Mouse (Mus musculus) inflammation-experienced regulatory T-cells, adult 6 months (primary cell): ENCODE measurements at regions not wholly inside any gene's neighbourhood (a gene's known extent, or its start where the extent isn't known, plus 50 kb on each side); places are given as distances from the start of the nearest gene placed in this dataset.

Source experiments
- ATAC-seq: one replicate; pipeline ENCODE4 v1.8.0; 2017

DNA sequence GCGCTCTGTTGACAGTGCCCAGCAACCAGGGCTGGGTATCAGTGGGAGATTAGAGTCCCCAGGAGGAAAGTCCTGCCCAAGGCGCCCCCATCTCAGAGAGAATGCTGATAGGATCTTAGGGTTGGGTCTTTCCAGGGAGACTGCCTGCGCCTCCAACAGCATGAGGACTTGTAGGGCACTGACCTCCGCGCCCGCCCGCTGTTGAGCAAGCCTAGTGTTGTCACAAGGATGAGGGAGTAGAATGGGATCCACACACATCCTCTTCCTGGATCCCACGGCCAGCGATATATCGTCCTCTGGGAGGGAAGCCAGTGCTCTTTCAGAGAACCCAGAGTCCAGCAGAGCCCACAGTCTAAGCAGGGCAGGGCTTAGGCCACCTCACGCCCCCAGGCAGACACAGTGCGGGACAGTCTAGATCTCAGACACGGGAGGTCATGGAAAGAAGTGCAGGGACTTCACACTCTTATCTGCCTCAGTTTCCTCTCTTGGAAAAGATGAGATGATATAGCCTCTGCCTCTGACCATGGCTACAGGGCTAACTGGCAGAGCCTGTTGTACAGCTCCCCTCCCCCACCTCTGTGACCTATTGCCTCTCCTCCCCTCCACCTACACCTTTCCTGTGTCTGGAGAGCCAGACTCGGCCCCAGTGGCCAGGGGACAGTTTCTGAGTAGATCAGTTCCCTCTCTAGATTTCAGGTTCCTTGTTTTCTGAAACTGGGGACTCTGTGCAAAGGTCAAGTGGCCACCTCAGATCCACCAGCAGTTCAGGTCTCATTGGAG is 52.0 kb upstream of the Dusp5 start:
- ATAC-seq: no peak

DNA sequence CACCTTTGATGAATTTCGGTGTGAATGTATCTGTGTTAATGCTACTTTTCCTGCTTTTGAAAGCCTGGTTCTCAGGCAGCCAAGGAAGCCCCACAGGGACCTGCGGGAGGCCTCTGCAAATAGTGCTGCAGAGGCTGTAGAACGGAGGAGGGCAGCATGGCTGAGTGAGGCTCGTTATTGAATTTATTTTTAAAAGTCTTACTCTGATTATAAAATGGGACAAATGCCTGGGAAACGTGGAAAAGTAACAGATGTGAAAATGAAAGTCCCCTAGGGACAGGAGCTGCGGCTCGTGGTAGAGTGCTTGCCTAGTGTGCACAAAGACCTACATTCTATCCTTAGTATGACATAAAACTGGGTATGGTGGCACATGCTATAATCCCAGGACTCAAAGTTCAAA is 59.7 kb upstream of the Dusp5 start:
- ATAC-seq: no peak

DNA sequence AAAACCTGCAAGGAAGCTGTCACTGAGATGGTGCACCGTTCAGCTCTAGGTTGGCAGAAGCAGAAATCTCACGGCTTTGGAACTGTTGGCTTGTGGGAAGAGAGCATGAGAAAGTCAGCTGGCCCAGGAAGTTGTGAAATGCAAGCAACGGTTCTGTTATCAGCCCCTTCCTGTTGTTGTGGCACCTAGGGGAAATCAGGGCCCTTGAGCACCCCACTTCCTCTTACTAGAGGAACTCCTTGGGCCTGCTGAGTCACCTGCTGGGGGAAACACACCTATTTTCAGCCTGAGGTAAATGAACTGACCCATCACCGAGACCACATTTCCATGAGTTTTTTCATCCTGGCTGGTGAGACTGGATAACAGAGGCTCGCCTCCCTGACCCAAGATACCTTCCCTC is 64.2 kb upstream of the Dusp5 start:
- peak; percentile 91 for ATAC-seq

DNA sequence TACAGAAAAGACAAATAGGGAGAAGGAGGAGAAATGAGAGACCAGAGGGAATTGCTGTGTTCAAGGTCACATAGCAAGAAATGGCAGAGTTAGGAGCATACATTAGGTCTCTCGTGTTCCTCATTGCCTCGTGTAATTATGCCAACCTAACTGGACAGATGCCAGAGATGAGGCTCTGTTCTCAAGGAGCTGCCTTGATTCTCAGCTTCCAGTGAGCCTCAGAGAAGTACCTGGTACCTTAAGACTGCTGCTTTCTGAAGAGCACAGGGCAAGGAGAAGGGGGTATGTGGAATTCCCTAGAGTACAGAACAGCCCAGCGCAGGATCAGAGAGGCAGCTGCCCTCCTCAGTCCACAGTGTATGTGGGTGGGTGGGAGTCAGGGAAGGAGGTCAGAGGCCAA is 64.8 kb upstream of the Dusp5 start:
- ATAC-seq: no peak

DNA sequence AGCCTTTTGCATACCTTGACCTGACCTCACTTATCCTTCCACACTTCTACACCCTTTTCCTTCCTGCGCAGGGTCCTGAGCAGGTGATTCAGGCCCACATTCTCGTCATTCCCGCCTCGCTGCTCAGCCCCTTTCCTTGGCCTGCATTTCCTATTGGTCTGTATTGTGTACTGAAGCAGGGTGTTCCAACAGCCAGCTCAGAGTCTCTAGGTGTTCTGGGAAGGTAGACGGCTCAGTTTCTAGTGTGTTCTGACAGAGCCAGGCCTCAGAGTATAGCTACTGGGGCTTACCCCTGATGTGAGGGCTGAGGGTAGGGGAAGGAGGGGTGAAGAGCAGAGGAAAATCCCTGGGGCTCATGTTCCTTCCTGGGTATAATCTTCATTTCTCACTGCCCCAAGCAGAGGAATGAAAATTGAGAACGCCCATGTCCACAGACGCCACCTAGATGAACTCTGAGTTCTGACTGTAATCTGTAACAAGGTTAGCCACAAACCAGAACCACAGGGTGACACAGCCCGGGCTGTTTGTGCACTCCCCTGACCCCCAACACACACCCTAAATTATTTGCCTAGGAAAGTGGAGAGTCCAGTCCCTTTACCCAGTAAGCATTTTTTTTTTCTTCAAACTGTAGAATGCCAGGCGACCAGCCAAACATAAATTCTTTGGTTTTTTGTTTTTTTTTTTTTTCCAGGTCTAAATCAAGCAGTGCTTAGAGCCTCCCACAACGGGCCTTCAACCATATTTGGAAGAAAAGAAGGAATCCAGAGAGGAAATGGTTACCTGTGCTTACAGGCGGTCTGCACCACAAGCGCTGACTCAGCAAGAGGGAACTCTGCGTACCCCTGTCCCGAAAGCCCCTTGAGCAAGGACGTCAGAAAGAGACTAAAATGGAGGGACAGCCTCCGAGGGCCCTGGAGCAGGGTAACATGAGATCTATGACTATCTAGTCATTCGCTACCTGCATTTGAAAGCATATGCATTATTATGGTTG is 67.6 kb upstream of the Dusp5 start:
- peak; percentile 14 for ATAC-seq

DNA sequence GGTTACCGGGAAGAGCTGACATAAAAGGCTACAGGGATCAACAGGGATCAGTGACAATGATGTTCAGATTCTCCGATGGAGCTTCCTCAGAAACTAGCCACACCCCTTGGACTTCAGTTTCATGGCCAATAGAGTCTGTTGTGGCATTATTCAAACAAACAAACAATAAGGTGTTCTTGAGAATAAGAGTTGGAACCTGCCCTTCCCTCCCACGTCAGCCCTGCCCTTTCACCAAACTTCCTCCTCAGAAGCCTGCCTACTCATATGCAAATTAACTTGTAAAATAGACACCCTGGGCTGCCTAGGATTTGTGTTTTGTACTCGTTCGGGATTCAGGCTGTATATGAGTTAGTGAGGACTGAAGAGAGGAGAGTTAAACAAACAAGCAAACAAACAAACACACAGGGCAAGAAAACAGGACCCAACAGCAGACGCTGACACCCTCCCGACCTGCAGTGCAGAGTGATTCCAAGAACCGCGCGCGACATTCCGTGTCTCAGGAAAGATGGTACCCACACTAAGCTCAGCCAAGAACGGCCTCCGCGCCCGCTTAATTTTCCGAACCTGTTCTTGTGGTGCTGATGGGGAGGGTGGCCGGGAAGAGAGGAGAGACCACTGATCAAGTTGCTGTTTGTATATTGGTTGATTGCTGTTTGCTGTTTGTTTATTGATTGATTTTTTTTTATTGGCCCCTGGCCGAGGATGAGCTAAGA is 68.4 kb upstream of the Dusp5 start:
- ATAC-seq: peak; percentile 42

DNA sequence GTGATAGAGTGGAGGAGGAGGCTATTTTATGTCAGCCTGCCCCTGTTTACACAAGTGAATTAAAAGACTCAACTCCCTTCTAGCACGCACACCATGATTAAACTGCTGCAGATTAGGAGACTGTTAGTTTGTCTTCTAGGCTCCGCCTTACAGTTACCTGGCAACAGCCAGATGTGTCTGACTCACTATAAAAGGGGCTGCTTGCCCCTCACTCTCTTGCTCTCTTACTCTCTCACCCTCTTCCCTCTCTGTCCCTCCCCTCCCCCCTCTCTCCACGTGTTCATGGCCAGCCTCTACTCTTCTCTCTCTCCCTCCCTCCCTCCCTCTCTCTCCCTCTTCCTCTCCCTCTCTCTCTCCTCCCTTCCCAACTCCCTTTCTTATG is 69.0 kb upstream of the Smndc1 start:
- ATAC-seq: no peak

DNA sequence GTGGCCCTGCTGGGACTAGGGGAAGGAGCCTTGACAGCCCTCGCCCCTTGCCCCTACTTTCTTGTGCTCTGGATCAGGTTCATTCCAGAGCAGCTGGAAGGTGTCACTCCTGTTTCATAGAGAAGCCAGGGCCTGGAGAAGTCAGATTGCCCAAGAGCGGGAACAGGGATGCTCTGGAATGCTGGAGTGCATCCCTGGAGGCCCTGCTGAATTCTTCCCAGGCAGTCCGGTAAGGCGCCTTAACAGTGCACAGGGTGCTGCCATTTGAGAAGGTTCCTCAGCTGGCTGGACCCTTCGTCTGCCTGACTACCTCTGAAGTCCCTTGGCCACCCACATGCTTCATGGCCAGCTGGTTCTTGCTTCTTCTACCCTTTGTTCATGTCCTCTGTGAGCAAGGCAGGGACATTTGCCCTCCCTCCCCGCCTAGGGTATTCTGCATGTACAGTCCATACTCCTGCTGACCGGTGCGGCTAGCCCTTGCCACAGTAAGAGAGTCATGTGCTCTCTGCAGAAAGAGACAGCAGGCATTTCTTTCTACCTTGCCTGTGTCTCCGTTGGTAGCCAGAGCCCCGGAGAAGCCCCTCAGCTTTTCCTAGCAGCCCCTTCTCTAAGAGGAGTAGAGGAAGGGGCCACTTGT is 68.5 kb upstream of the Smndc1 start:
- no peak for ATAC-seq

DNA sequence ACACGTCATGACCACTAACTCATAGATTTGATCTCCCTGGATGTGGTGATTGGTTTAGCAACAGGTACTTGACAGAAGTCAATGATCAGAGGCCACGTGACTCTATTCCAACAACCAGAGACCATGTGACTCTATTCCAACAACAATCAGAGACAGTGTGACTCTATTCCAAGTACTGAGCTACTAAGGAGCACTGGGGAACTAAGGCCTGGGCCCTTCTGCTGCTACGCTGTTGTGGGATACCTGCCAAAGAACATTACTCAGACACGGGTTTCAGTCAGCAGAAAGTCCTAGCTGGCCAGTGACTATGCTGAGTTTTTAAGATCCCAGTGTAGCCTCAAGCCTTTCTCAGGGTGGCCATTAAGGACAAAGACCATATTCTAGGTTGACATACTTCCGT is 66.3 kb upstream of the Smndc1 start:
- ATAC-seq: no peak

DNA sequence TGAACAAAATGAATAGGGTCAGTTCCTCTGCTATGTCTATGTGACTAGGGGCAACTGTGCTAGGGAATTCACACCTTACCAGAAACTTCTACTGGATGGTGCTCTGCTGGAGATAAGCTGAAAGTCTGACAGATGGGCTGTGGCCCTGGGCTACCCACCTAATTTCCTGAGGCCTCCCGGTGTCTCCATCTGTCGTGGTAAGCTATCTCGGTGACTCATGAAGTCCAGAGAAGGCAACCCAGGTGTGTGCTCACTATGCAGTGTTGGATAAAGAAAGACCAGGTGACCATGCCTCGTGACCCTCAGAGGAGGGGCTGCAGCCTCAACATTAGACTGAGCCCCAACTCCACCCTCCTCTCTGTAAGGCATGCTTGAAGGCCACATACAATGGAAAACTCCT is 64.2 kb upstream of the Smndc1 start:
- no peak for ATAC-seq

DNA sequence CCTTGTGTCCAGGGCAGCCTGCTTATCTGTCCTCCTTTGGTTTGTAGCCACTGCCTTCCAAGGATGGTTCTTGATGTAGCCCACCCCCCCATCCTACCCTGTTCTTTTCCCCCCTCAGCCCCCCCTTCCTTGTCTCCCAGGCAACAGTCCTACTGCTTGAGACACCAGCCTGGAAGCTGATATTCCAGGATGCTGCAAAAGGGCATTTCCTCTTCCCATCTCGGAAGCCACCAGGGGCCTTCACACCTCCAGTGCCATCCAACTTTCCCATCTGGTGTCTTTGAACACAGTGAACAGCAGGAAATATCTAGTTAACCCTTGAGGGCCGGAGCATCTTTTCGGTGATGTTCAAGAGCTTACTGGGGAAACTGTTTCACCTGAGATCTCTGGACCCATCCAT is 63.7 kb upstream of the Smndc1 start:
- ATAC-seq: no peak

DNA sequence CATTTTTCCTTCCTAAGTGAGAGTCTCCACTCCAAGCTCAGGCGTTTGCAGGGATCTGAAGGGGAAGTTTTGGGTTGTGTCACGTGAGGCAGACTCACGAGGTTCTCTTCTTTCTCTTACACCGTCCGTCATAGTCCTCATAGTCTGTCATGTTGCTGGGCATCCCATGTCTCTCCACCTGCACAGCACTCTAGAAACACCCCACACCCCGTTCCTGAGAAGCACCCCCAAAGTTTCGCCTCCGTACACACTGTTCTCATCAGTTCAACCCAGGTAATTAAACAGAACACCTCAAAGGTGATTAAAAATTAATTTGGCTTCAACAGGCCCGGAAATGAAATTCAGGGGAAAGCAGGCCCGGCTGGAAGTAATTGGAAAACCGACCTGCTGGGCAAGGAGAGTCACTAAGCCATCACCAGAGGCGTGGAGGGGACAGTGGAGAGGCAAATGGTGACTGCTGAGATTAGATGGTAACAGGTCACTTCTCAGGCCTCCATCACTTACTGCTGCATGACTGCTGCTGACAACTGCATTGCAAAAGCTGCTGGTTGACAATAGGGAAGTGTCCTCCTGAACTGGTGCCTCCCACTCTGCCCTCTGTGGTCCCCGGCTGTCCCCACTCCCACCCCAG is 63.1 kb upstream of the Smndc1 start:
- ATAC-seq: no peak

DNA sequence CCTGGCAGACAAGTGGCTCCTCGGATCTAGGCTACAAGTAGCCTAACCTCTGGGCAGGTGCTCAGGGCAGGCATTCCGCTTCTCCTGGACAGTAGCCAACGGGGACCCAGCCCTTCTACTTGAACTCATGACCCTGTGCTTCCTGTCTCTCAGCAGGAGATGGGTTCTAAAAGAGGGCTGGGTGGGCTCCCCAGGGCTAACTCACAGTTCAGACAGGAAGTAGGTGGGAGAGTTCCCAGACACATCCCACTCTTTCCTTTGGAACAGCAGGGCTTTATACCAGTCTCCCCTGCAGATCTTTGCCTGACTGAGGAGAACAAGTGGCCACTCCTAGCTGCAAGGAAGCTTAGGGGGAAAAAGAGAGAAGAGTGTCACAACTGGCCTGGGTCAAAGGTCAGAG is 62.0 kb upstream of the Smndc1 start:
- no peak for ATAC-seq

DNA sequence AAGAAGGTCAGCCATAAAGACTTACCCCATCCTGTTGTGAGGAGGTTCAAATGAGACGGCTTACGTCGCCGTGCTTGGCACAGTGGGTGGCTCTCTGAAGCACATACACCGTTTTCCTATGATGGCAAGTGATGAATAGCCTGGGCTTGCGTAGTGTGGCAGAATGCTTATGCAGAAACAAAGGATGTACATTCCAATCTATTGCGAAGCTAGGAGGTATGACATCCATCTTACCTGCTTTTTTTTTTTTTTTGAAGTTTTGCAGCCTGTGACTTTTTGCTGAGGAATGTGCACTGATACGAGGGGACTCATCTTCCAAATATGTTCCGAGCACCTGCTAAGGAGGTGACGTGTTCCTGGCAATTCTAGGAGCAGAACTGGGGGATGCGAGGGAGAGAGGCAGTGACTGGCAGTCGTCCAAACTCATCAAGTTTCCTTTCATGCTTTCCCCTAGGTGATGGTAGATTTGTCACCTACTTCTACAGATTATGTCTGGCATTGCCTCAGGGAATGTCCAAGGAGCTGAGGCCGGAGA is 61.1 kb upstream of the Smndc1 start:
- no peak for ATAC-seq

DNA sequence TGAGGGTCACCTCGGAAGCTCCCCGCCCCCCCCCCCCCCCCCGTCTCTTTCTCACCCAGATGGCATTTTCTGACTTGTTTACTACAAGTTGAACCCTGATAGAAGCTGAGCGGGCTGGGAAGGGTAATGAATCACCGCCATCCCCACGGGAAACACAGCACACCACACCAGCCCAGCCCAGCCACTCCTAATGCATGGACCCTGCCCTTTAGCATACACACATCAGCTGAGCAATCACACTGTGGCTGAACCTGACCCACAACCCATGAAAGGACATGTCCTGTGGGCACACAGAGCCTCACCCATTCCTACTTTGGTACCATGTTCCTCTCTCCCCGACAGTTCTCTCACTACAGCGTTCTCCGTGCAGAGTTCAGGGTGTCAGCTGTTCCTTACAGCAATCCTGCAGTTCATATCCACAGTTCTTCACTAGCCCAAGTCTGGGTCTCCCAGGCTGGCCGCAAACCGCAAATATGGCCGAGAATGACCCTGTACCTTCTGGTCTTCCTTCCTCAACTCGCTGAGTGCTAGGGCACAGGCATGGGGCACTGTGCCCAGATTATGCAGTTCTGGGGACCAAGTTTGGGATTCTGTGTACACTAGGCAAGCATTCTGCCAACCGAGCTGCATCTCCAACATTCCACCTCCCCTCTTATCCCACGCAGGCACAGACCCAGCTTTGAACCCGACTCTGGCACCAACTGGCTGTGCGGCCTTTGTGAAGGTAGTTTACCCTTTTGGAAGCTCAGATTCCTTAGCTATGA is 60.4 kb upstream of the Smndc1 start:
- no peak for ATAC-seq

DNA sequence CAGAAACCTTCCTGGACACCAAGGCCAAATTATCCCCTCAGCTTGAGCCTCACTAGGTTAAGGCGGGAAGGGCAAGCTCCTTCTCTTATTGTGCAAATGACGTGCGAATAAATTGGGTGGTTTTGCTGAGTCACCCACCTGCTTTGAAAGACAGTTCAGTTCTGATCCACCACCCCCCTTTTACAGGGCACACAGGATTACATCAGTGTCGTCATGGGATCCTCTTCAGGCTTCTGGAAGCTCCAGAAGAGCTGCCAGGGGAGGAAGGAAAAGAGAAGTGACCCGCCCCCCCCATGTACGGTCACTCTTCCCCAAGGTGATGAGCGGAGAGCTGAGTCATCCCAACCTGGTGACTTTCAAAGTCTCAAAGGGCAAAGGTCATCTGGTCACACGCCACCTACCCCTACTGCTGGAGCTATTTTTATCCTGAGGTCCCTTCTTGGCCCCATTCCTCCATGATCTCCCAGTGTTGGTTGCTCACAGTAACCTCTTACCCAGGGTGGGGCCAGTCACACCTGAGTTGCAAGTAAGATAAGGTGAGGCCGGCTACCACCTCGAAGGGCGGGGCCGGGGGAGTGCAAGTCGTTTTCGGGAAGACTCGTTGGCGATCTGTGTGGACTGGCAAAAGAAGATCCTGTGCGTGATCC is 58.9 kb upstream of the Smndc1 start:
- ATAC-seq: no peak

DNA sequence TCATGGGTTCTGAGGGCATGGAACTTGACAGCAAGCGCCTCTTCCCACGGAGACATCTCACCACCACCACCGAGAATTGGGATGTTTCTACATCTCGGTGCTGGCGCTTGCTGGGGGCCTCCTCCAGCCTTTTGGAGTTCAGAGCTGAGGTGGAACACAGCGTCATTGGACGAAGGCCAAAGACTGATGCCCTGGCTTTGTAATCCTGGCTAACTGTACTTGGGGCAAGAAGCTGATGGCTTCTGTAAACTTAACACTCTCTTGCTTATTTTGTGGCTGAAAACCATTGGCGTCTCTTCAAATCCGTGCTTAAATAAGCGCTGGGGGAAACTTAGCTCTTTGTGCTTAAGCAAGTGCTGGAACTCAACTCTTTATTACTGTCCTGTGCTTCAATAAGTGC is 57.8 kb upstream of the Smndc1 start:
- ATAC-seq: no peak

DNA sequence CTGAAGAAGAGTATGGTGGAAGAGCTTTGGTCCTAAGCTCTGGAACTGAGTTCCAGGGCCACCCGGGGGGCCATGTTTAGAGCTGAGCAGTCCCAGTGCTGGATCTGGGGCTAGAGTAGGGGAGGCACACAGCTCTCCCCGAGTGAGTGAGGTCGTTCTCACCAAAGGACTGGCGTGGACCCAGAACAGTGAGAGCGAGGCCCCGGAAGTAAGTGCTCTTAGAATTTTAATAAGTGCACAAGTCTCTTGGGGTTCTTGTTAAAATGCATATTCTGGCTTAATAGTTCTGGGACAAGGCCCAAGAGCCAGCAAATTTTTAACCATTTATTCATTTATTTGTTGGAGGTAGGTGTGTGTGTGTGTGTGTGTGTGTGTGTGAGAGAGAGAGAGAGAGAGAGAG is 57.4 kb upstream of the Smndc1 start:
- ATAC-seq: no peak

DNA sequence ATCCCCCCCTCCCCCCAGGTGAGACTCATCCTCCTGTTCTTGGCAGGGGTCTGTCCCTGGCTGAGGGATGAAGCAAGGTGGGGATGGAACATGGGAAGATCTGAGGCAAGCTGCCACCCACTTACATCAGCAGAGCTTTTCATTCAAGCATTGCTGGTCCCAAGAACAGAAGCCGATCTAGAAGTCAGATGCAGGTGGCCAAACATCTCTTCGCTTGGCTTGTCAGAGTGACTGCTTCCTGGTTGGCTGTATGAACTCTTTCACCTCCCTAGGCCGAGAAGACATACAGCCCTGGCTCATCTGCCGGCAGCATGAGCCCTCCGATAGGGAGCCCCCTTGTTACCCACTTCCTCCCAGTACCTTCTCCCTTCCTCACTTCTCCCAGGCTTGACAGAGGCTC is 55.8 kb upstream of the Smndc1 start:
- no peak for ATAC-seq

DNA sequence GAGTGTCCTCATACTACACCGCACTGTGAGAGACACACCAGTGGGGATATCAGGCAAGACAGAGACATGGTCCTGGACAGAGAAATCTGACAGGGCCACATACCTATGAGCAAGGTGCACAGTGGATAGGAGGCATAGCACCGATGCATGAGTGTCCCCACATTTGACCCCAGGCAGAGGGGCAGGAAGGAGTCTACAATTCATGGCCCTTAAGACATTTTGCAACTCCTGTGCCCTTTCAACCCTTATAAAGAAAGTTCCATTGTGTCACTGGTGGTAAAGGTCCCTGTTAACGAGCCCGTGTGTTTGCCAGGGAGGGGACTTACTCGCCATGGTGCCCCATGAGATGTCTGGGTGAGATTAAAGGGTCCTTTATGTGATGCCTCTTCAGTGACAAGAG is 54.3 kb upstream of the Smndc1 start:
- no peak for ATAC-seq
